Mouse (Mus musculus): ENCODE data around the gene H2-M10.1. TPM values are rescaled to one million over a fixed set of nuclear protein-coding genes. Genes with fewer than 3 reads are reported as not detected.
"Not testable (repeated sequence)": the region's sequence is repeated elsewhere in the genome, so short reads cannot be mapped to it uniquely, and the experiment has no call there.

The H2-M10.1 gene
- not detected in 2 replicates for polyA plus RNA-seq (2014; fragmentation: Nextera tagmentation; extraction: Ambion mirVana)

- H3K27me3 ChIP-seq (ENCODE audit: control insufficient read depth, insufficient read depth, low read length) = no peaks in the 10 kb centered on the region
- no peak within 1 kb of the TSS for H3K4me3 ChIP-seq (ENCODE audit: low read depth, low read length)
- DNase-seq (ENCODE audit: low spot score) = no peak
- H3K4me2 ChIP-seq (ENCODE audit: low read depth, severe bottlenecking) = no peak within 1 kb of the TSS
- no peaks in the 10 kb centered on the region for H3K4me1 ChIP-seq (ENCODE audit: control insufficient read depth, insufficient read depth, low read length)
- no peak within 1 kb of the TSS for H3K27ac ChIP-seq (replicated peaks; ENCODE audit: low read depth, low read length)
- no peaks in the 10 kb centered on the region for H3K9me3 ChIP-seq (ENCODE audit: control insufficient read depth, low read length)
- H3K9ac ChIP-seq (ENCODE audit: low read length) = no peak within 1 kb of the TSS
- 88% methylated on average over 4 of the region's 4 CpGs for WGBS
- no peaks in the 10 kb centered on the region for H3K36me3 ChIP-seq (ENCODE audit: control insufficient read depth, insufficient read depth, low read length)
- no peak for ATAC-seq (ENCODE audit: insufficient number of reproducible peaks, low FRiP score, low TSS enrichment, low read depth)
Measured at GRCm38 (mm10) chr17:36326055-36326454, at the start of gene H2-M10.1. TSS of gene H2-M10.1 (minus strand) at chr17:36326155.

GRCm38 (mm10) chr17:36368317-36368716 is 42.4 kb upstream of the H2-M10.1 start, which contains the start of gene H2-M10.3:
TSS of gene H2-M10.3 (minus strand) at chr17:36368417.
- not testable (repeated sequence) for H3K36me3 ChIP-seq (ENCODE audit: control insufficient read depth, insufficient read depth, low read length); H3K27ac ChIP-seq (replicated peaks; ENCODE audit: low read depth, low read length); H3K4me3 ChIP-seq (ENCODE audit: low read depth, low read length); H3K4me1 ChIP-seq (ENCODE audit: control insufficient read depth, insufficient read depth, low read length); H3K27me3 ChIP-seq (ENCODE audit: control insufficient read depth, insufficient read depth, low read length); H3K4me2 ChIP-seq (ENCODE audit: low read depth, severe bottlenecking); DNase-seq (ENCODE audit: low spot score); H3K9me3 ChIP-seq (ENCODE audit: control insufficient read depth, low read length); ATAC-seq (ENCODE audit: insufficient number of reproducible peaks, low FRiP score, low TSS enrichment, low read depth); H3K9ac ChIP-seq (ENCODE audit: low read length)
- WGBS = 94% methylated on average over 2 of the region's 2 CpGs

- ATAC-seq (ENCODE audit: insufficient number of reproducible peaks, low FRiP score, low TSS enrichment, low read depth); H3K36me3 ChIP-seq (ENCODE audit: control insufficient read depth, insufficient read depth, low read length); H3K27me3 ChIP-seq (ENCODE audit: control insufficient read depth, insufficient read depth, low read length); H3K9me3 ChIP-seq (ENCODE audit: control insufficient read depth, low read length); H3K4me3 ChIP-seq (ENCODE audit: low read depth, low read length); H3K9ac ChIP-seq (ENCODE audit: low read length); H3K4me1 ChIP-seq (ENCODE audit: control insufficient read depth, insufficient read depth, low read length); DNase-seq (ENCODE audit: low spot score); H3K27ac ChIP-seq (replicated peaks; ENCODE audit: low read depth, low read length); H3K4me2 ChIP-seq (ENCODE audit: low read depth, severe bottlenecking): not testable (repeated sequence)
Measured at GRCm38 (mm10) chr17:36362404-36362803, 36.4 kb upstream of the H2-M10.1 start.

- not testable (repeated sequence) for H3K27me3 ChIP-seq (ENCODE audit: control insufficient read depth, insufficient read depth, low read length); H3K4me1 ChIP-seq (ENCODE audit: control insufficient read depth, insufficient read depth, low read length); H3K4me2 ChIP-seq (ENCODE audit: low read depth, severe bottlenecking); ATAC-seq (ENCODE audit: insufficient number of reproducible peaks, low FRiP score, low TSS enrichment, low read depth); H3K9ac ChIP-seq (ENCODE audit: low read length); H3K27ac ChIP-seq (replicated peaks; ENCODE audit: low read depth, low read length); H3K4me3 ChIP-seq (ENCODE audit: low read depth, low read length); H3K36me3 ChIP-seq (ENCODE audit: control insufficient read depth, insufficient read depth, low read length); H3K9me3 ChIP-seq (ENCODE audit: control insufficient read depth, low read length)
- peak; percentile 56 for DNase-seq (ENCODE audit: low spot score)
Measured at GRCm38 (mm10) chr17:36357512-36357911, 31.6 kb upstream of the H2-M10.1 start.

- ATAC-seq (ENCODE audit: insufficient number of reproducible peaks, low FRiP score, low TSS enrichment, low read depth) = no peak
- H3K9ac ChIP-seq (ENCODE audit: low read length) = no peak overlapping the region
- DNase-seq (ENCODE audit: low spot score) = no peak
- H3K4me2 ChIP-seq (ENCODE audit: low read depth, severe bottlenecking) = no peak overlapping the region
- H3K4me3 ChIP-seq (ENCODE audit: low read depth, low read length) = no peak overlapping the region
- H3K36me3 ChIP-seq (ENCODE audit: control insufficient read depth, insufficient read depth, low read length) = no peaks in the 10 kb centered on the region
- no peaks in the 10 kb centered on the region for H3K4me1 ChIP-seq (ENCODE audit: control insufficient read depth, insufficient read depth, low read length)
- 34% methylated on average over 3 of the region's 3 CpGs for WGBS
- no peak overlapping the region for H3K27ac ChIP-seq (replicated peaks; ENCODE audit: low read depth, low read length)
- H3K27me3 ChIP-seq (ENCODE audit: control insufficient read depth, insufficient read depth, low read length) = no peaks in the 10 kb centered on the region
- no peaks in the 10 kb centered on the region for H3K9me3 ChIP-seq (ENCODE audit: control insufficient read depth, low read length)
Measured at GRCm38 (mm10) chr17:36355763-36356162, 29.8 kb upstream of the H2-M10.1 start.

- not testable (repeated sequence) for H3K4me1 ChIP-seq (ENCODE audit: control insufficient read depth, insufficient read depth, low read length); ATAC-seq (ENCODE audit: insufficient number of reproducible peaks, low FRiP score, low TSS enrichment, low read depth); H3K27ac ChIP-seq (replicated peaks; ENCODE audit: low read depth, low read length); H3K9me3 ChIP-seq (ENCODE audit: control insufficient read depth, low read length); H3K4me3 ChIP-seq (ENCODE audit: low read depth, low read length); H3K9ac ChIP-seq (ENCODE audit: low read length); H3K27me3 ChIP-seq (ENCODE audit: control insufficient read depth, insufficient read depth, low read length); H3K4me2 ChIP-seq (ENCODE audit: low read depth, severe bottlenecking); H3K36me3 ChIP-seq (ENCODE audit: control insufficient read depth, insufficient read depth, low read length)
- DNase-seq (ENCODE audit: low spot score) = peak; percentile 37
Measured at GRCm38 (mm10) chr17:36355343-36355742, 29.4 kb upstream of the H2-M10.1 start.

GRCm38 (mm10) chr17:36315689-36316253 is 10.2 kb downstream of the H2-M10.1 start:
- Histone ChIP-seq H3K27ac (replicated peaks; ENCODE audit: low read depth, low read length) (no peak overlapping the region), H3K27me3 (ENCODE audit: control insufficient read depth, insufficient read depth, low read length) (no peaks in the 10 kb centered on the region), H3K9ac (ENCODE audit: low read length) (no peak overlapping the region), H3K9me3 (ENCODE audit: control insufficient read depth, low read length) (no peaks in the 10 kb centered on the region), H3K4me3 (ENCODE audit: low read depth, low read length) (peak overlapping the region; percentile 42), H3K4me1 (ENCODE audit: control insufficient read depth, insufficient read depth, low read length) (no peaks in the 10 kb centered on the region), H3K36me3 (ENCODE audit: control insufficient read depth, insufficient read depth, low read length) (no peaks in the 10 kb centered on the region), H3K4me2 (ENCODE audit: low read depth, severe bottlenecking) (peak overlapping the region; percentile 82)
- no peak for ATAC-seq (ENCODE audit: insufficient number of reproducible peaks, low FRiP score, low TSS enrichment, low read depth)
- DNase-seq (ENCODE audit: low spot score) = no peak
- 24% methylated on average over 5 of the region's 5 CpGs for WGBS

- Histone ChIP-seq H3K27ac (replicated peaks; ENCODE audit: low read depth, low read length) (no peak overlapping the region), H3K4me3 (ENCODE audit: low read depth, low read length) (peak overlapping the region; percentile 42), H3K36me3 (ENCODE audit: control insufficient read depth, insufficient read depth, low read length) (no peaks in the 10 kb centered on the region), H3K4me2 (ENCODE audit: low read depth, severe bottlenecking) (peak overlapping the region; percentile 82), H3K9ac (ENCODE audit: low read length) (peak overlapping the region; percentile 36), H3K4me1 (ENCODE audit: control insufficient read depth, insufficient read depth, low read length) (no peaks in the 10 kb centered on the region), H3K27me3 (ENCODE audit: control insufficient read depth, insufficient read depth, low read length) (no peaks in the 10 kb centered on the region), H3K9me3 (ENCODE audit: control insufficient read depth, low read length) (no peaks in the 10 kb centered on the region)
- ATAC-seq (ENCODE audit: insufficient number of reproducible peaks, low FRiP score, low TSS enrichment, low read depth) (peak; percentile 57; the same call in 1 of the 2 replicates), DNase-seq (ENCODE audit: low spot score) (peak; percentile 50)
- WGBS = under 1% methylated on average over 19 of the region's 19 CpGs
Measured at GRCm38 (mm10) chr17:36315041-36315688, 10.8 kb downstream of the H2-M10.1 start.
